Mouse (Mus musculus): ENCODE results near the gene Dll4. TPM values are rescaled to one million over a fixed set of nuclear protein-coding genes. Genes with fewer than 3 reads are reported as not detected.
A peak's percentile ranks its signal among the peaks of the same experiment; 100 is the strongest.

Dll4 gene
- polyA plus RNA-seq, 1 experiment, result 9.0 TPM

- no peak for TF ChIP-seq CTCF (IDR thresholded peaks at IDR 0.05; ENCODE audit: borderline replicate concordance, extremely low read depth, insufficient read depth, insufficient read length)
- no peak for TF ChIP-seq POLR2A (IDR thresholded peaks at IDR 0.05; ENCODE audit: borderline replicate concordance, extremely low read depth, insufficient read depth, insufficient read length, poor library complexity, severe bottlenecking)
- DNase-seq (ENCODE audit: low read depth), result no peak
These were observed 13.1 kb upstream of the Dll4 start for GRCm38 (mm10) chr2:119312380-119312958.

DNA sequence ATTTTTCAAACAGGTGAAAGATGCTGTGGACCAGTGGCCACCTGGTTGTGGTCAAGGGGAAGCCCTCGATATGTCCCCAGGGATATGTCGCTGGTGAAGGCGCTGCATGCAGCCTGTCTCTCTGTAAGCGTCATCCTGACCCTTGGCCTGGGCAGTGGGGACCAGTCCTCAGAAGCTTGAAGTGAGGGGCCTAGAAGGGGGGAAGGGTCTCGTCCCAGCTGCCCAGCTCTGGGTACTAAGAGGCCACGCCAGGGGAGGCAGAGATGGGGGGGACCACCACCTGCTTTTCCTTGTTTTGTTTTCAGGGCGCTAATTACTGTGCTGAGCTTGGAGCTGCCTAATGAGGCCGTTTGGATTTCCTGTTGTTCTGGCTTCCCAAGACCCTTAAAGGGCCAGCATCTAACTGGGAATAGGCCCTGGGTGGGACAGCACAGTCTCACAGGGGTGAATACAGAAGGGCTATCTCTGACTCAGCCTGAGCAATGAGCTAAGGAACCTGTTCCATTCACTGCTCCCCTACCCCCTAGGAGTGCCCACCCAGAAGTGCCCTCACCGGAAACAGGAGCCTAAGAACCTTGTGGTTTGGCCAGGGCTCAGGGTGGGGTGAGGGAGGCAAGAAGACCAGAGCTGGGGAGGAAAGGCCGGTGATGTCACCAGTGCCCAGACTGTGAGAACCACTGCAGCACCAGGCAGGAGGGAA, 11.7 kb upstream of the Dll4 start:
- TF ChIP-seq POLR2A (IDR thresholded peaks at IDR 0.05; ENCODE audit: borderline replicate concordance, extremely low read depth, insufficient read depth, insufficient read length, poor library complexity, severe bottlenecking), result no peak
- no peak for TF ChIP-seq CTCF (IDR thresholded peaks at IDR 0.05; ENCODE audit: borderline replicate concordance, extremely low read depth, insufficient read depth, insufficient read length)
- DNase-seq (ENCODE audit: low read depth), result peak; percentile 80

DNA sequence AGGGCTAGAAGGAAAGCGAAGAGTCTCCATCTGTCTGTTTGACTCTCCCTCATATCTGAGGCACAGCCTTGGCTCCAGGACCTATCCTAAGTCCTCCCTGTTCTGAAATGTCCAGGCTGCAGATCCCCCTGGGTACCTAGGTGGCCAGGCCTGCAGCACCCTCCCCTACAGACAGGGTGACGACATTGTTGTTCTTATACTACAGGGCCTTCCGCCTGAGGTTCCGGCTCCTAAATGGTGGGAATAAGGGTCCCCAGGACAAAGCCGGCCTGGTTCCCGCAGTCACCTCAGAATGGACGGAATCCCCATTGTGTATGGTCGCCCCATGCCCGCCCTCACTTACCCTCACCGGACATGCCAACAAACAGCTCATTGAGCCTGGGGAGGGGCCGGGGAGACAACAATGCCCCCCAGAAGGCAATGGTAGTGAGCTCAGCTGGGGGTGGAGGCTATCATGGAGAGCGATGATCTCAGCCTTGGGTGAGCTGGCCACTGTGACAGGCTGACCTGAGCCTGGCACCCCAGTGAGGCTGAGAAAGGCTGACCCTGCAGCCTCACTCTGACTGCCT, 10.8 kb upstream of the Dll4 start:
- no peak for TF ChIP-seq CTCF (IDR thresholded peaks at IDR 0.05; ENCODE audit: borderline replicate concordance, extremely low read depth, insufficient read depth, insufficient read length)
- no peak for TF ChIP-seq POLR2A (IDR thresholded peaks at IDR 0.05; ENCODE audit: borderline replicate concordance, extremely low read depth, insufficient read depth, insufficient read length, poor library complexity, severe bottlenecking)
- no peak for DNase-seq (ENCODE audit: low read depth)

DNA sequence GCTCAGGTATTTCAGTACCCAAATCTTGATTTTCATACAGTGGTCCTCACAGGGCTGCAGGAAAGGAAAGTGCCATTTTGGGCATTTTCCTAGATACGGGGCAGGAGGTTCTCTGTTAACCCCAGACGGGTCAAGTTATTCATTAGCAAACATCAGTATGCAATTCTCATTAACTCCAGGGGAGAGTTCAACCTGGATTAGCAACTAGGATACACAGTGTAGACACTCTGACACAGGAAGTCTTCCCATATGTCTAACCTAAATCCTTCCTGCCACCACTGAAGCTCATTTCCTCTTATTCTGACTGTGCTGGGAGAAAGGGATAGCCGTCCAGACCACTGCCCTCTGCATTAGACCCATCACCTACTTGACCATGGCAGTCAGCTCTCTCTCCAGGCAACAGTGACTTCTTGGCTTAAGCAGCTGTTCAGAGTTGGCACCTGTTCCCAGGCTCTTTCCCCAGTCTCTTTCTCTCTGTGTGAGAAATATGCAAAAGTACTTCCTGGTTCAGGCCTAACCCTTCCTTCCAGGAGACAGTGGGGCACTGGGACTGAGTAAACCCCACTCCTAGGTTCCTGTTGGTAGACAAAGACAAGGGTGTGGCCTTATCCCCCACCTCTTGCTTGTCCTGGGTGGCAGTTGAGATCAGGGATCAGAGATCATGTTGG, 7.4 kb upstream of the Dll4 start:
- TF ChIP-seq POLR2A (IDR thresholded peaks at IDR 0.05; ENCODE audit: borderline replicate concordance, extremely low read depth, insufficient read depth, insufficient read length, poor library complexity, severe bottlenecking), result no peak
- DNase-seq (ENCODE audit: low read depth), result no peak

DNA sequence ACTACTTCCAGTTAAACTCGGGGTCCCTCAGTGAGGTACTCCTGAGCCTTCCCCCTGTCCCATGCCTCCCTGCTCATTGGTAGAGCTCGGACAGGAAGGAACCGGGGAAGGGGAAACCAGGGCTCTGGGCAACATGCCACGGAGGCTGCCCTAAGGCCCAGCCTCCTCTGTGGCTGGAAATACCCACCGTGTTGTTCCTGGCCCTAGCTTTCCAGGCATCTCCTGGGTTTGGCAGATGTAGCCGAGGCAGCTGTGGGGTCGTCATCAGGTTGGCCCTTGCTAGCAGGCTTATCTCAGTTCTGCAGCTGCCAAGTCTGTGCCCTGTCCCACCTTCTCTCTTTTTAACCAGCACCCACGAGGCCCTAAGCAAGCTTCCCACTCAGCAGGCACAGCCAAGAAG, 5.0 kb upstream of the Dll4 start:
- no peak for TF ChIP-seq POLR2A (IDR thresholded peaks at IDR 0.05; ENCODE audit: borderline replicate concordance, extremely low read depth, insufficient read depth, insufficient read length, poor library complexity, severe bottlenecking)
- no peak for TF ChIP-seq CTCF (IDR thresholded peaks at IDR 0.05; ENCODE audit: borderline replicate concordance, extremely low read depth, insufficient read depth, insufficient read length)
- DNase-seq (ENCODE audit: low read depth), result no peak

GRCm38 (mm10) chr2:119321771-119322586, 3.6 kb upstream of the Dll4 start:
- DNase-seq (ENCODE audit: low read depth), result peak; percentile 60
- TF ChIP-seq CTCF (IDR thresholded peaks at IDR 0.05; ENCODE audit: borderline replicate concordance, extremely low read depth, insufficient read depth, insufficient read length) (no peak), POLR2A (IDR thresholded peaks at IDR 0.05; ENCODE audit: borderline replicate concordance, extremely low read depth, insufficient read depth, insufficient read length, poor library complexity, severe bottlenecking) (no peak)

GRCm38 (mm10) chr2:119322587-119323300, 2.8 kb upstream of the Dll4 start:
- no peak for TF ChIP-seq CTCF (IDR thresholded peaks at IDR 0.05; ENCODE audit: borderline replicate concordance, extremely low read depth, insufficient read depth, insufficient read length)
- TF ChIP-seq POLR2A (IDR thresholded peaks at IDR 0.05; ENCODE audit: borderline replicate concordance, extremely low read depth, insufficient read depth, insufficient read length, poor library complexity, severe bottlenecking), result no peak
- peak; percentile 95 for DNase-seq (ENCODE audit: low read depth)

DNA sequence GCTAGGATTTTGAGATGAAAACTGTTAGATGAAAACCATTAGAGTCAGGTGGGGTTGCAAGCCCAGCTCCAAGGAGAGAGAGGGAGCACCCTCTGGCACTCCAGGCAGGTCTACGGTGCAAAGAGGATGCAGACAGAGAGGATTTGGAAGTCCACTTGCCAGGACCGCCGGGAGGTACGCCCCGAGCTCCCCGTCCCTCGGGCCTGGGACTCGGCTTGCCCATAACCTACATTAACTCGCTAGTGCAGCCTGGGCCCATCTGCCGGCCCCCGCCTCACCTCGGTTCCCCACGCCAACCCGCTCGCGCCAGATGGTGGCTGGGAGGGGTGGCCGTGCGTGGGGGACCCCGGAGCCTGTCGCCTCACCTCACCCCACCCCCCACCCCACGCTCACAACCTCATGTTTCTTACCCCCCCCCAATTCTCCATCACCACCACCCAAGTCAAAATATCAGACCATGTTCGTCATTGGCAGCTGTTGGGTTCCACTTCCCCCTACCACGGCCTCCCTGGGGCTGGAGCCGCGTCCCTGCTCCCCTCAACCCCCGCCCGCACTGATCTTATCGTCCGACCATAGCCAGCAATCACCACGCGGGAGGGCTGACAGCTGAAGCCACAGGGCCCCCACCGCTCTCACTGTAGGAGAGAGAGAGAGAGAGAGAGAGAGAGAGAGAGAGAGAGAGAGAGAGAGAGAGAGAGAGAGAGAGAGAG, 1.6 kb upstream of the Dll4 start:
- DNase-seq (ENCODE audit: low read depth), result no peak
- TF ChIP-seq CTCF (IDR thresholded peaks at IDR 0.05; ENCODE audit: borderline replicate concordance, extremely low read depth, insufficient read depth, insufficient read length), result no peak
- TF ChIP-seq POLR2A (IDR thresholded peaks at IDR 0.05; ENCODE audit: borderline replicate concordance, extremely low read depth, insufficient read depth, insufficient read length, poor library complexity, severe bottlenecking), result no peak

DNA sequence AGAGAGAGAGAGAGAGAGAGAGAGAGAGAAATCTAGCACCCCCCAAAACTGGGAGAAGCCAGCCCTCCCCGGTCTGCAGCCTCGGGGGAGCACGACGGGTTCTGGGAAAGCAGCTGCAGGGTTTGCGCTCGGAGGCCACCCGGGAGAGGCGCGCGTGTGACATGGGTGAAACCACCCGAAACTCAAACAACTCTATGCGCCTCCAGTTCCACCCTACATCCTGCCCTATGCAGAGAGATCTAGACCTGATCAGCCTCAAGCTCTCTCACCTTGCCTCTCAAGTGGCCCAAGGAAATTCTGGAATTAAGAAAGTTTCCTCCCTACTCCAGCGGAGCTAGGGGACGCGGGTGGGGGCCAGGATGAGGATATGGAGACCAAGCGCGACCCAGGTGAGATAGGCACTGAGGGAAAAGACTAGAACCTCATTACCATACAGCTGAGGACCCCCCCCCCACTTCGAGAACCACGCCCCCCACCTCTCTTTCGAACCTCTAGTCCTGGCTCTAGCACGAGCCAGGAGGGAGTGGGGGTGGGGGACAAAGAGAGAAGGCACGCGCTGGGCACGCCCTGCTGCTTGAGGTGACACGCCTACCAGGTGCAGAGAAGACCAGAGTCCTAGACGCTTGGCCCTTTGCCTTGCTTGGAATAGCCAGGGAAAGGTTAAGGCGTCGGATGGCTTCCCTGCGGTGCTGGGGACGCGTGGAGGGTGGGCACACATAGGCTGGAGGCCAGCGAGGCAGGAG, 837 bp upstream of the Dll4 start:
- no peak for DNase-seq (ENCODE audit: low read depth)
- TF ChIP-seq POLR2A (IDR thresholded peaks at IDR 0.05; ENCODE audit: borderline replicate concordance, extremely low read depth, insufficient read depth, insufficient read length, poor library complexity, severe bottlenecking) (no peak), CTCF (IDR thresholded peaks at IDR 0.05; ENCODE audit: borderline replicate concordance, extremely low read depth, insufficient read depth, insufficient read length) (no peak)

Data from brain, embryonic 14.5 days (tissue).